ENCODE assay signal across 8 mouse cellular contexts in the genomic region with DNA sequence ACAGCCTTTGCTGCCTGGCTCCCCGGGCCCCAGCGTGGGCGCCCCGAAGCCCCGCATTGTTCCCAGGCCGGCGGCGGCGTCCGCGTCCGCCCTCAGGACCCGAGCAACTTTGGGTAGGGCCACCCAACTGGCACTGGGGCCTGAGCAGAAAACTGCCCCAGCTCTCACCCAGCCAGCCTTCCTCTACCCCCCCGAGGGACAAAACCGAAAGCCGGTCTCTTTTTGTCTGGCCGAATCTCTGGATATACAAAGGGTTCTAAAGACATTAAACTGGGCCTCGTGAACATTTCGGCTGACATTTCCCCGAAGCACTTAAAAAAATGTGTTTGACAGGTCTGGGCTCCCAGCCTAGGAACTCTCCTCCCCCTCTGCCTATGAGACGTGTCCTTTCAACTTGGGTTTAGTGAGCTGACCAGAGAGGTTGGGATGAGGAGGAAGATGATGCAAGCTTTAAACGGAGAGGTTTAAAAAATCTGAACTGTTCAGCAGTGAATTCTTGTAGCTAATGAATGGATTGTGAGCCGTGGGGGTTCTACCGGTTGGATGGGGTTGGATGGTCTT. TPM values are rescaled to one million over a fixed set of nuclear protein-coding genes. Genes with fewer than 3 reads are reported as not detected.
A peak's percentile ranks its signal among the peaks of the same experiment; 100 is the strongest.
DNase-seq lines count a peak whose midpoint lies in the region; ATAC-seq lines count a peak whose summit lies in the region.

No protein-coding gene starts in this region.

- H3K4me1 ChIP-seq in embryonic facial prominence, embryonic 13.5 days = peaks cover 34% of the 10 kb centered on the region
- peaks cover 14% of the 10 kb centered on the region for H3K4me1 ChIP-seq in heart, embryonic 16.5 days (ENCODE audit: control insufficient read depth, insufficient read depth, low read length)

- H3K9me3 ChIP-seq in embryonic facial prominence, embryonic 13.5 days = no peaks in the 10 kb centered on the region
- no peaks in the 10 kb centered on the region for H3K9me3 ChIP-seq in heart, embryonic 16.5 days (replicated peaks; ENCODE audit: control insufficient read depth, low read length)

- ATAC-seq in embryonic facial prominence, embryonic 13.5 days (ENCODE audit: insufficient number of reproducible peaks, insufficient read depth, low FRiP score, low TSS enrichment, low read depth) = peak; percentile 58; the same call in 1 of the 2 replicates
- ATAC-seq in heart, embryonic 16.5 days (replicated peaks; ENCODE audit: extremely low read depth, insufficient read depth, low FRiP score) = peak; percentile 28

- H3K9ac ChIP-seq in embryonic facial prominence, embryonic 13.5 days = peak overlapping the region; percentile 98
- peak overlapping the region; percentile 100 for H3K9ac ChIP-seq in heart, embryonic 16.5 days (ENCODE audit: low read length)

- peak overlapping the region; percentile 75 for H3K4me2 ChIP-seq in embryonic facial prominence, embryonic 13.5 days
- H3K4me2 ChIP-seq in heart, embryonic 16.5 days (ENCODE audit: low read depth, low read length) = peak overlapping the region; percentile 96

- H3K36me3 ChIP-seq in embryonic facial prominence, embryonic 13.5 days = no peaks in the 10 kb centered on the region
- H3K36me3 ChIP-seq in heart, embryonic 16.5 days (ENCODE audit: control insufficient read depth, insufficient read depth) = no peaks in the 10 kb centered on the region

- peak overlapping the region; percentile 96 for H3K27ac ChIP-seq in embryonic facial prominence, embryonic 13.5 days
- H3K27ac ChIP-seq in heart, embryonic 16.5 days (ENCODE audit: low read length) = peak overlapping the region; percentile 94

- DNase-seq in ovary, postnatal 14 days (ENCODE audit: low spot score) = peak; percentile 18
- no peak for DNase-seq in ovary, adult 18-20 months (ENCODE audit: low spot score)
- DNase-seq in T-cell, adult 2 months (ENCODE audit: low spot score) = peak; percentile 11
- peak; percentile 20 to 41 for DNase-seq in left cerebral cortex, postnatal 25 days (ENCODE audit: low spot score in 2 of 2)
- DNase-seq in mesoderm, embryonic 11.5 days (ENCODE audit: low read depth, low spot score) = peak; percentile 47
- DNase-seq in urinary bladder, postnatal 25 days (ENCODE audit: low spot score) = peak; percentile 36

- peak overlapping the region; percentile 81 for H3K4me3 ChIP-seq in embryonic facial prominence, embryonic 13.5 days
- H3K4me3 ChIP-seq in heart, embryonic 16.5 days (ENCODE audit: low read length) = peak overlapping the region; percentile 99

- peaks cover 7% of the 10 kb centered on the region for H3K27me3 ChIP-seq in embryonic facial prominence, embryonic 13.5 days
- H3K27me3 ChIP-seq in heart, embryonic 16.5 days (ENCODE audit: control insufficient read depth, insufficient read depth, low read length) = peaks cover 17% of the 10 kb centered on the region

- under 1% methylated on average over 24 of the region's 24 CpGs for WGBS in embryonic facial prominence, embryonic 13.5 days
- under 1% methylated on average over 24 of the region's 24 CpGs for WGBS in heart, embryonic 16.5 days

- intact Hi-C loops in left cerebral cortex, postnatal 25 days (cut with DNase I) = no loop called here

RNA-seq across cellular contexts. Expression of a gene that starts 1.0 kb away (rescaled TPM):
- 176 and 190 TPM in 2 replicates for polyA plus RNA-seq in embryonic facial prominence, embryonic 13.5 days (2015; fragmentation: Nextera tagmentation; extraction: Ambion mirVana)
- polyA plus RNA-seq in heart, embryonic 16.5 days (2015; fragmentation: Nextera tagmentation; extraction: Ambion mirVana) = 89.3 and 92.3 TPM in 2 replicates
- 10 to 100 TPM; 90.8 to 93.0 TPM for total RNA-seq in left cerebral cortex, postnatal 25 days (2021)

RNA-seq across cellular contexts. Expression of a gene that starts 39.1 kb away (rescaled TPM):
- polyA plus RNA-seq in embryonic facial prominence, embryonic 13.5 days (2015; fragmentation: Nextera tagmentation; extraction: Ambion mirVana) = 1.7 TPM in 2 replicates
- 1.5 and 2.3 TPM in 2 replicates for polyA plus RNA-seq in heart, embryonic 16.5 days (2015; fragmentation: Nextera tagmentation; extraction: Ambion mirVana)
- under 1 TPM; 0.28 to 0.48 TPM for total RNA-seq in left cerebral cortex, postnatal 25 days (2021)

RNA-seq across cellular contexts. Expression of a gene that starts 46.2 kb away (rescaled TPM):
- 0.12 and 0.18 TPM in 2 replicates for polyA plus RNA-seq in embryonic facial prominence, embryonic 13.5 days (2015; fragmentation: Nextera tagmentation; extraction: Ambion mirVana)
- 0.12 and 0.36 TPM in 2 replicates for polyA plus RNA-seq in heart, embryonic 16.5 days (2015; fragmentation: Nextera tagmentation; extraction: Ambion mirVana)
- under 1 TPM; 0.27 to 0.57 TPM for total RNA-seq in left cerebral cortex, postnatal 25 days (2021)

RNA-seq across cellular contexts. Expression of a gene that starts 52.9 kb away (rescaled TPM):
- polyA plus RNA-seq in embryonic facial prominence, embryonic 13.5 days (2015; fragmentation: Nextera tagmentation; extraction: Ambion mirVana) = 0.24 and 0.45 TPM in 2 replicates
- 0.11 and 0.50 TPM in 2 replicates for polyA plus RNA-seq in heart, embryonic 16.5 days (2015; fragmentation: Nextera tagmentation; extraction: Ambion mirVana)
- total RNA-seq in left cerebral cortex, postnatal 25 days (2021) = under 1 TPM; 0.41 TPM

RNA-seq across cellular contexts. Expression of a gene that starts 53.1 kb away (rescaled TPM):
- 10.5 and 11.2 TPM in 2 replicates for polyA plus RNA-seq in embryonic facial prominence, embryonic 13.5 days (2015; fragmentation: Nextera tagmentation; extraction: Ambion mirVana)
- polyA plus RNA-seq in heart, embryonic 16.5 days (2015; fragmentation: Nextera tagmentation; extraction: Ambion mirVana) = 11.7 and 12.1 TPM in 2 replicates
- total RNA-seq in left cerebral cortex, postnatal 25 days (2021) = 1 to 10 TPM; 7.8 to 8.7 TPM
